Mouse (Mus musculus) MEL (cell line): ENCODE results near the gene Tmem175.

Experiments
- EP300 ChIP-seq, 2 experiments: IDR thresholded peaks; 2 replicates each; pipeline ENCODE4 v1.6.1; 2011; ENCODE audit warnings: improper control_type of control experiment in 2 of 2, low read length in 2 of 2, low read depth in 1 of 2, mild to moderate bottlenecking in 1 of 2
- HCFC1 ChIP-seq: IDR thresholded peaks from 2 replicates; pipeline ENCODE4 v1.6.1; 2012; ENCODE audit warnings: low read depth, mild to moderate bottlenecking, inconsistent platforms, low read length, improper control_type of control experiment, moderate library complexity
- MAFK ChIP-seq: IDR thresholded peaks from 2 replicates; pipeline ENCODE4 v1.6.1; 2011; ENCODE audit warnings: low read depth, mild to moderate bottlenecking, low read length, improper control_type of control experiment, borderline replicate concordance
- MAX ChIP-seq: IDR thresholded peaks from 2 replicates; pipeline ENCODE4 v1.6.1; 2011; ENCODE audit warnings: low read length, improper control_type of control experiment
- MYB ChIP-seq: IDR thresholded peaks from 2 replicates; pipeline ENCODE4 v1.6.1; 2011; ENCODE audit warnings: mild to moderate bottlenecking, low read depth, low read length, improper control_type of control experiment
- POLR2A ChIP-seq, 2 experiments: IDR thresholded peaks; 2 replicates each; pipeline ENCODE4 v1.6.1; 2011 to 2012; ENCODE audit warnings: low read length in 2 of 2, mild to moderate bottlenecking in 2 of 2, control low read depth in 1 of 2, improper control_type of control experiment in 1 of 2, low read depth in 1 of 2, moderate library complexity in 1 of 2; ENCODE audit not compliant: control insufficient read depth in 1 of 2, insufficient read depth in 1 of 2, poor library complexity in 1 of 2
- POLR2AphosphoS2 ChIP-seq: IDR thresholded peaks from 2 replicates; pipeline ENCODE4 v1.6.1; 2011; ENCODE audit warnings: low read length, improper control_type of control experiment
- USF1 ChIP-seq: IDR thresholded peaks from 2 replicates; pipeline ENCODE4 v1.6.1; 2014; ENCODE audit warnings: low read depth, mild to moderate bottlenecking, inconsistent platforms, low read length, improper control_type of control experiment, moderate library complexity

- TF ChIP-seq MAX (no peak), USF1 (no peak), POLR2A (IDR thresholded peaks at IDR 0.05; ENCODE audit: control insufficient read depth in 1 of 2, insufficient read depth in 1 of 2, low read depth in 1 of 2, low read length in 2 of 2, poor library complexity in 1 of 2) (no peak), EP300 (IDR thresholded peaks at IDR 0.05; ENCODE audit: low read depth in 1 of 2, low read length in 2 of 2) (no peak), MAFK (no peak), POLR2AphosphoS2 (no peak), HCFC1 (no peak), MYB (no peak)
Observed at GRCm38 (mm10) chr5:108646343-108646660, 16.7 kb downstream of the Tmem175 start.
